Mouse (Mus musculus) E14TG2a.4 (cell line): ENCODE measurements at regions not wholly inside any gene's neighbourhood (a gene's known extent, or its start where the extent isn't known, plus 50 kb on each side); places are given as distances from the start of the nearest gene placed in this dataset.

Experiments
- H3K27me3 ChIP-seq: 2 replicates; pipeline ENCODE4 v1.6.1; 2014; ENCODE audit warnings: low read length, control low read depth; ENCODE audit not compliant: insufficient read depth
- H3K36me3 ChIP-seq: 2 replicates; pipeline ENCODE4 v1.6.1; 2014; ENCODE audit warnings: low read length, control low read depth; ENCODE audit not compliant: insufficient read depth
- H3K4me1 ChIP-seq: replicated peaks from 2 replicates; pipeline ENCODE4 v1.6.1; 2014; ENCODE audit warnings: low read depth, low read length, control low read depth
- H3K4me3 ChIP-seq: replicated peaks from 2 replicates; pipeline ENCODE4 v1.5.1; 2014; ENCODE audit warnings: mild to moderate bottlenecking, low read length
- H3K9me3 ChIP-seq: 2 replicates; pipeline ENCODE4 v1.6.1; 2014; ENCODE audit warnings: low read length, control low read depth
- CTCF ChIP-seq: conservative IDR thresholded peaks from 2 replicates; pipeline ENCODE4 v1.5.1; 2014; ENCODE audit warnings: low read length
- NANOG ChIP-seq: IDR thresholded peaks from 2 replicates; pipeline ENCODE4 v1.6.1; 2014; ENCODE audit warnings: borderline replicate concordance, low read length, mixed read lengths
- POU5F1 ChIP-seq: IDR thresholded peaks from 2 replicates; pipeline ENCODE4 v1.6.1; 2014; ENCODE audit warnings: low read length, borderline replicate concordance

- H3K4me1 ChIP-seq: no peaks in the 10 kb centered on the region
- H3K27me3 ChIP-seq: no peaks in the 10 kb centered on the region
- TF ChIP-seq POU5F1: no peak
- no peak for TF ChIP-seq NANOG
- TF ChIP-seq CTCF: no peak
- H3K9me3 ChIP-seq: no peaks in the 10 kb centered on the region
- no peak overlapping the region for H3K4me3 ChIP-seq
- no peaks in the 10 kb centered on the region for H3K36me3 ChIP-seq
These were observed 125.3 kb upstream of the Arx start for GRCm38 (mm10) chrX:93160956-93161355.
